Mouse (Mus musculus) liver, embryonic 14.5 days (tissue): Measurements from ENCODE around the gene Rfx3.

Source experiments
- CTCF ChIP-seq: IDR thresholded peaks from 2 replicates; pipeline ENCODE4 v1.5.1; 2016; ENCODE audit warnings: antibody characterized with exemption, low read depth, control low read depth
- EP300 ChIP-seq: IDR thresholded peaks from 2 replicates; pipeline ENCODE4 v1.6.1; 2016; ENCODE audit warnings: antibody characterized with exemption, low read depth

- TF ChIP-seq CTCF (no peak), EP300 (no peak)
These were observed 242.5 kb downstream of the Rfx3 start for GRCm38 (mm10) chr19:27768444-27768843.
